ENCODE assay signal across 24 mouse cellular contexts in the genomic region with DNA sequence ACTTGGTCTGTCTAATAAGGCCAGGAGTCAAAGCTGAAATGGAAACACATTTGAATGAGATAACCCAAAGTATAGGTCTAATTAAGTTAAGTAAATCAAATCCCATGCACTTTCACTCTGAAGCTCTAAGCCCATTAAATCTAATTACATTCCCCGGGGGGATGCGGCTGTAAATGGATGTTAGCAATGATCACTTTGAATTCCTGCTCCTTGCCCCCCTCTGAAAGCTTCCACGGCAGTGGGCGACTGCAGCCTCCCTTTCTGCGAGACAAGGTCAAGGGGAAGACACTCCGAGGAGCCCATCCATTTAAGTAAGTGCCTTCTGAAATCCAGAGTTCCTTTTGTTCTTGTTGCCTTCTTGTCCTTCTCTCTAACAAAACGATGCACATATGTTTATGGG. TPM values are rescaled to one million over a fixed set of nuclear protein-coding genes. Genes with fewer than 3 reads are reported as not detected.
DNase-seq lines count a peak whose midpoint lies in the region; ATAC-seq lines count a peak whose summit lies in the region.
"Had no signal": no experiment of that assay in that cellular context is flagged by ENCODE, and none has a peak within 500 bp of the region (broad histone marks: within the 10 kb centered on the region; RNA-seq: fewer than 3 reads in every experiment).

No protein-coding gene starts in this region.

- no peak overlapping the region for H3K9ac ChIP-seq in hindbrain, embryonic 12.5 days
- H3K9ac ChIP-seq in hindbrain, embryonic 14.5 days: no peak overlapping the region
- no peak overlapping the region for H3K9ac ChIP-seq in neural tube, embryonic 12.5 days
- H3K9ac ChIP-seq: forebrain, embryonic 12.5 days; heart, embryonic 15.5 days; limb, embryonic 13.5 days; liver, embryonic 12.5 days; midbrain, embryonic 12.5 days; stomach, embryonic 15.5 days had no signal

- no peak overlapping the region for H3K27ac ChIP-seq in hindbrain, embryonic 12.5 days
- H3K27ac ChIP-seq in hindbrain, embryonic 14.5 days: no peak overlapping the region
- H3K27ac ChIP-seq in neural tube, embryonic 12.5 days: no peak overlapping the region
- H3K27ac ChIP-seq: forebrain, embryonic 12.5 days; heart, embryonic 15.5 days; kidney, postnatal 0 days; limb, embryonic 13.5 days; liver, embryonic 12.5 days; midbrain, embryonic 12.5 days; stomach, embryonic 15.5 days had no signal

- H3K9me3 ChIP-seq in hindbrain, embryonic 12.5 days (replicated peaks): no peaks in the 10 kb centered on the region
- H3K9me3 ChIP-seq in hindbrain, embryonic 14.5 days (ENCODE audit: control insufficient read depth, low read length): no peaks in the 10 kb centered on the region
- H3K9me3 ChIP-seq in neural tube, embryonic 12.5 days: no peaks in the 10 kb centered on the region
- H3K9me3 ChIP-seq: forebrain, embryonic 12.5 days; heart, embryonic 15.5 days; limb, embryonic 13.5 days; liver, embryonic 12.5 days; midbrain, embryonic 12.5 days; stomach, embryonic 15.5 days had no signal

- H3K4me1 ChIP-seq in hindbrain, embryonic 12.5 days: no peaks in the 10 kb centered on the region
- no peaks in the 10 kb centered on the region; the same call in 1 of the 2 replicates for H3K4me1 ChIP-seq in hindbrain, embryonic 14.5 days (replicated peaks; ENCODE audit: control insufficient read depth, insufficient read depth, low read length)
- no peaks in the 10 kb centered on the region; the same call in 1 of the 2 replicates for H3K4me1 ChIP-seq in neural tube, embryonic 12.5 days
- H3K4me1 ChIP-seq: forebrain, embryonic 12.5 days; limb, embryonic 13.5 days; midbrain, embryonic 12.5 days; stomach, embryonic 15.5 days had no signal

- no peaks in the 10 kb centered on the region for H3K27me3 ChIP-seq in hindbrain, embryonic 12.5 days
- no peaks in the 10 kb centered on the region for H3K27me3 ChIP-seq in hindbrain, embryonic 14.5 days (ENCODE audit: control insufficient read depth, insufficient read depth, low read length)
- no peaks in the 10 kb centered on the region for H3K27me3 ChIP-seq in neural tube, embryonic 12.5 days (replicated peaks)
- H3K27me3 ChIP-seq: forebrain, embryonic 12.5 days; heart, embryonic 15.5 days; limb, embryonic 13.5 days; liver, embryonic 12.5 days; midbrain, embryonic 12.5 days; stomach, embryonic 15.5 days had no signal

- H3K4me3 ChIP-seq in hindbrain, embryonic 12.5 days: no peak overlapping the region
- no peak overlapping the region for H3K4me3 ChIP-seq in hindbrain, embryonic 14.5 days (replicated peaks; ENCODE audit: low read length)
- no peak overlapping the region for H3K4me3 ChIP-seq in neural tube, embryonic 12.5 days
- H3K4me3 ChIP-seq: forebrain, embryonic 12.5 days; heart, embryonic 15.5 days; limb, embryonic 13.5 days; liver, embryonic 12.5 days; midbrain, embryonic 12.5 days; stomach, embryonic 15.5 days had no signal

- DNase-seq in hindbrain, embryonic 14.5 days (ENCODE audit: low spot score): no peak
- no peak for DNase-seq in neural tube, embryonic 10.5 days (ENCODE audit: extremely low spot score, low spot score)
- peak; percentile 32 for DNase-seq in mesoderm, embryonic 11.5 days (ENCODE audit: low read depth, low spot score)
- DNase-seq in ovary, adult 18-20 months (ENCODE audit: low spot score): no peak
- DNase-seq: adrenal gland, postnatal 14 days; cerebellum, adult 8-10 months; cerebellum, postnatal 36 days; gastrocnemius, postnatal 25 days; heart, postnatal 36 days; kidney, adult 2 months; layer of hippocampus, adult 9-11 months; lung, adult 18-20 months; lung, postnatal 10 days; thymus, postnatal 25 days had no signal

- no peak overlapping the region for H3K4me2 ChIP-seq in hindbrain, embryonic 12.5 days (replicated peaks)
- H3K4me2 ChIP-seq in hindbrain, embryonic 14.5 days (replicated peaks): no peak overlapping the region
- H3K4me2 ChIP-seq in neural tube, embryonic 12.5 days (replicated peaks): no peak overlapping the region
- H3K4me2 ChIP-seq: forebrain, embryonic 12.5 days; heart, embryonic 15.5 days; limb, embryonic 13.5 days; liver, embryonic 12.5 days; midbrain, embryonic 12.5 days; stomach, embryonic 15.5 days had no signal

- no peaks in the 10 kb centered on the region for H3K36me3 ChIP-seq in hindbrain, embryonic 12.5 days
- H3K36me3 ChIP-seq in hindbrain, embryonic 14.5 days (replicated peaks; ENCODE audit: control insufficient read depth, insufficient read depth): no peaks in the 10 kb centered on the region
- no peaks in the 10 kb centered on the region for H3K36me3 ChIP-seq in neural tube, embryonic 12.5 days
- H3K36me3 ChIP-seq: forebrain, embryonic 12.5 days; heart, embryonic 15.5 days; limb, embryonic 13.5 days; liver, embryonic 12.5 days; midbrain, embryonic 12.5 days; stomach, embryonic 15.5 days had no signal

- 63% methylated on average over 7 of the region's 7 CpGs for WGBS in hindbrain, embryonic 12.5 days
- WGBS in hindbrain, embryonic 14.5 days: 56% methylated on average over 7 of the region's 7 CpGs
- WGBS in neural tube, embryonic 12.5 days: 42% methylated on average over 7 of the region's 7 CpGs

- ATAC-seq in hindbrain, embryonic 12.5 days (ENCODE audit: low FRiP score): peak; percentile 32; the same call in 1 of the 2 replicates
- no peak for ATAC-seq in hindbrain, embryonic 14.5 days (ENCODE audit: low FRiP score)
- peak; percentile 9; the same call in 1 of the 2 replicates for ATAC-seq in neural tube, embryonic 12.5 days (ENCODE audit: low FRiP score, low read depth)
- ATAC-seq in granulocyte monocyte progenitor cell, adult 5-6 weeks (replicated peaks; ENCODE audit: poor library complexity, severe bottlenecking): no peak
- ATAC-seq: liver, embryonic 12.5 days had no signal

RNA-seq across cellular contexts. Expression of gene Sgk1, which starts 46.9 kb away (rescaled TPM):
- 32.8 and 33.8 TPM in 2 replicates for polyA plus RNA-seq in hindbrain, embryonic 12.5 days (2016; fragmentation: Nextera tagmentation; extraction: Ambion mirVana)
- polyA plus RNA-seq in hindbrain, embryonic 14.5 days (2014; fragmentation: Nextera tagmentation; extraction: Ambion mirVana): 41.4 and 44.3 TPM in 2 replicates
- polyA plus RNA-seq in neural tube, embryonic 12.5 days (2016; fragmentation: Nextera tagmentation; extraction: Ambion mirVana): 24.6 and 28.9 TPM in 2 replicates
- 1.2 and 8.2 TPM in 2 replicates for total RNA-seq in granulocyte monocyte progenitor cell, adult 5-6 weeks (2014; fragmentation: Nextera tagmentation)
- 8.5 and 12.6 TPM in 2 replicates for total RNA-seq in granulocyte monocyte progenitor cell, adult 5-6 weeks (2017)

Comparison
In these comparisons a context has a peak if more than half of its experiments do, and no peak if none do; other contexts are left out.
1. ATAC-seq: peak in hindbrain, embryonic 12.5 days (single experiment) and neural tube, embryonic 12.5 days (single experiment); none in hindbrain, embryonic 14.5 days (single experiment) and granulocyte monocyte progenitor cell, adult 5-6 weeks (single experiment).